Mouse (Mus musculus) ES-E14 (cell line): ENCODE results near the gene Cntnap4. TPM values are rescaled to one million over a fixed set of nuclear protein-coding genes. Genes with fewer than 3 reads are reported as not detected.

Experiments
- DNase-seq: peaks from one replicate; pipeline ENCODE4 v3.0.0-alpha.2; 2013; ENCODE audit warnings: low read depth, low spot score
- H3K27ac ChIP-seq: 2 replicates; pipeline ENCODE4 v1.5.1; 2012; ENCODE audit warnings: low read depth, mild to moderate bottlenecking, low read length, moderate library complexity, mixed read lengths; ENCODE audit not compliant: poor library complexity, insufficient read depth, severe bottlenecking
- H3K36me3 ChIP-seq: 2 replicates; pipeline ENCODE4 v1.6.1; 2012; ENCODE audit warnings: mild to moderate bottlenecking, low read length, moderate library complexity, mixed read lengths; ENCODE audit not compliant: control insufficient read depth, poor library complexity, insufficient read depth, severe bottlenecking
- H3K4me1 ChIP-seq, 2 experiments: fragments of 150-350 bp in 1 of 2; sonication (generic) in 1 of 2; 2 replicates each; pipeline ENCODE4 v1.6.1; 2012; ENCODE audit warnings: low read length in 2 of 2, mild to moderate bottlenecking in 1 of 2, mixed read lengths in 1 of 2; ENCODE audit not compliant: control insufficient read depth in 2 of 2, insufficient read depth in 2 of 2, poor library complexity in 1 of 2
- H3K4me3 ChIP-seq, 2 experiments: fragments of 150-350 bp in 1 of 2; sonication (generic) in 1 of 2; 2 replicates each; pipeline ENCODE4 v1.5.1; 2012; ENCODE audit warnings: low read length in 2 of 2, low read depth in 1 of 2, mild to moderate bottlenecking in 1 of 2, mixed read lengths in 1 of 2; ENCODE audit not compliant: insufficient read depth in 1 of 2, poor library complexity in 1 of 2, severe bottlenecking in 1 of 2
- H3K9ac ChIP-seq: 2 replicates; pipeline ENCODE4 v1.6.1; 2012; ENCODE audit warnings: low read depth, mild to moderate bottlenecking, low read length, mixed read lengths; ENCODE audit not compliant: poor library complexity, insufficient read depth, severe bottlenecking
- H3K9me3 ChIP-seq: fragments of 150-350 bp; sonication (generic); 2 replicates; pipeline ENCODE4 v1.6.1; 2012; ENCODE audit warnings: low read depth, mild to moderate bottlenecking, low read length; ENCODE audit not compliant: control insufficient read depth, insufficient read depth
- CHD2 ChIP-seq: IDR thresholded peaks from 2 replicates; pipeline ENCODE4 v1.6.1; 2014; ENCODE audit warnings: mild to moderate bottlenecking, low read depth, low read length, inconsistent platforms
- HCFC1 ChIP-seq: IDR thresholded peaks from 2 replicates; pipeline ENCODE4 v1.6.1; 2012; ENCODE audit warnings: low read length, inconsistent platforms, borderline replicate concordance; ENCODE audit not compliant: insufficient read depth
- MAFK ChIP-seq: IDR thresholded peaks from 2 replicates; pipeline ENCODE4 v1.6.1; 2014; ENCODE audit warnings: mild to moderate bottlenecking, low read depth, low read length, inconsistent platforms; ENCODE audit not compliant: insufficient read depth
- ZC3H11A ChIP-seq: IDR thresholded peaks from 2 replicates; pipeline ENCODE4 v1.6.1; 2012; ENCODE audit warnings: low read depth, mild to moderate bottlenecking, inconsistent platforms, low read length, borderline replicate concordance
- ZNF384 ChIP-seq: IDR thresholded peaks from 2 replicates; pipeline ENCODE4 v1.6.1; 2012; ENCODE audit warnings: low read depth, low read length, inconsistent platforms
- in situ Hi-C, 2 experiments: fragments of 600-800 bp; cut with MboI; formaldehyde crosslinking; loops; one replicate each; pipeline ENCODE4 v1.15.1; 2025; ENCODE audit warnings: low sequenced_read_pairs in 2 of 2, inconsistent platforms in 1 of 2; ENCODE audit not compliant: unreplicated experiment in 2 of 2
- total RNA-seq: library from RNA; depleted of rRNA; stranded (reverse); fragments of 300-350 nt; gene quantifications from 2 replicates; pipeline ENCODE4 v1.2.3, GENCODE M21; 2012

The Cntnap4 gene
- total RNA-seq, 1 experiment, result 0.18 TPM

DNA sequence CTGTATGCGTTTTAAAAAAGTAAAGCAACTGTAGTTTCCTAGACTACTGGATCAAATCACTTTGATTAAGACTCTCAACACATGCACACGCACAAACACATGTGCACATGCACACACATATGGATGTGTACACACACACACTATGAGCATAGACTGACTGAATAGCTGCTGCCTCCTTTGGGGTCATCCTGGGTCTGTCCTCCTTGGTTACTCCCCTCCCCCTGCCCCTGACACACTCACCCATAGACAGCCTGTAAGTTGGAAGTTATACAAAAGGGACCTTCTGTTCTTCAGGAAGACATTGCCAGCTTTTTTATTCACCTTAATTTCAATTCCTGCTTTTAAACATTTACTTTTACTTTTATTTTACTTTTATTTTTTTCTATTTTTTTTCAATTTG is 13.6 kb downstream of the Cntnap4 start:
- Histone ChIP-seq H3K9ac (no peak overlapping the region), H3K4me3 (no peak overlapping the region), H3K4me1 (no peaks in the 10 kb centered on the region), H3K36me3 (no peaks in the 10 kb centered on the region), H3K9me3 (no peaks in the 10 kb centered on the region), H3K27ac (no peak overlapping the region)
- in situ Hi-C loops, result no loop called here
- TF ChIP-seq MAFK, result no peak
- TF ChIP-seq ZC3H11A, result no peak
- TF ChIP-seq HCFC1, result no peak
- no peak for TF ChIP-seq ZNF384
- TF ChIP-seq CHD2, result no peak
- no peak for DNase-seq

GRCm38 (mm10) chr8:112588357-112589051 is 18.7 kb downstream of the Cntnap4 start:
- TF ChIP-seq CHD2 (no peak), ZNF384 (no peak), HCFC1 (no peak), ZC3H11A (no peak), MAFK (no peak)
- H3K9ac ChIP-seq, result no peak overlapping the region

DNA sequence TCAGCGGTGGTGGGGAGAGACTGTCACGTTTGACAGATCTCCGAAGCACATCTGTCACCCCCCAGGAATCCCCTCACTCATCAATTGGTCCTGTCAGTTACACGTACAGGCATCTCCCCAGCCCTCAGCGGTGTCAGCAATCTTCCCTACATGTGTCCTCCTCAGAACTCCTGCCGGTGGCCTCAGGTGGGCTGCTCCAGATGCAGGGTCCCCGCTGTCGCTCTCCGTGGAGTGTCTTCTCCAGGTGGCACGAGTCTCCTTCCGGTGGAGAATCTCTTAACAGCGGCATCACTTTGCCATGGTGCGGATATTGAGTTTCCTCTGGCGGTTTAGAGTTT is 19.2 kb downstream of the Cntnap4 start:
- H3K4me1 ChIP-seq, result no peaks in the 10 kb centered on the region
- DNase-seq, result no peak
- H3K4me3 ChIP-seq, result no peak overlapping the region
- H3K27ac ChIP-seq, result no peak overlapping the region
- H3K9me3 ChIP-seq, result no peaks in the 10 kb centered on the region
- in situ Hi-C loops, result no loop called here
- H3K36me3 ChIP-seq, result no peaks in the 10 kb centered on the region
- TF ChIP-seq ZC3H11A (no peak), CHD2 (no peak), MAFK (no peak), ZNF384 (no peak), HCFC1 (no peak)
- no peak overlapping the region for H3K9ac ChIP-seq

More at GRCm38 (mm10) chr8:112588357-112589051, 18.7 kb downstream of the Cntnap4 start:
- in situ Hi-C loops, result no loop called here
- no peak for DNase-seq
- no peak overlapping the region for H3K4me3 ChIP-seq
- no peaks in the 10 kb centered on the region for H3K36me3 ChIP-seq
- H3K4me1 ChIP-seq, result no peaks in the 10 kb centered on the region
- H3K9me3 ChIP-seq, result no peaks in the 10 kb centered on the region
- no peak overlapping the region for H3K27ac ChIP-seq

GRCm38 (mm10) chr8:112596023-112596776 is 26.4 kb downstream of the Cntnap4 start:
- H3K4me1 ChIP-seq, result no peaks in the 10 kb centered on the region
- H3K4me3 ChIP-seq, result no peak overlapping the region
- in situ Hi-C loops, result no loop called here
- DNase-seq, result no peak
- no peaks in the 10 kb centered on the region for H3K9me3 ChIP-seq
- no peak overlapping the region for H3K27ac ChIP-seq
- H3K36me3 ChIP-seq, result no peaks in the 10 kb centered on the region
- TF ChIP-seq HCFC1 (no peak), ZNF384 (no peak), ZC3H11A (no peak), CHD2 (no peak), MAFK (no peak)
- H3K9ac ChIP-seq, result no peak overlapping the region
